Mouse (Mus musculus) left cerebral cortex, postnatal 25 days (tissue): Measurements from ENCODE around the gene Mief1. TPM values are rescaled to one million over a fixed set of nuclear protein-coding genes. Genes with fewer than 3 reads are reported as not detected.

ENCODE experiments used
- DNase-seq, 2 experiments: peaks; one replicate each; pipeline ENCODE4 v3.0.0; 2022; ENCODE audit warnings: low spot score in 2 of 2, mixed read lengths in 1 of 2
- intact Hi-C: fragments of 180-260 bp; cut with DNase I; formaldehyde crosslinking; loops from one replicate; pipeline ENCODE4 v1.15.1; 2025
- total RNA-seq, 2 experiments: library from RNA; stranded (reverse); gene quantifications; 2 replicates each; pipeline ENCODE4 v1.2.3; 2021

Mief1 gene
- total RNA-seq, 2 experiments from 2014 or later, result 32.4 to 35.5 TPM

DNA sequence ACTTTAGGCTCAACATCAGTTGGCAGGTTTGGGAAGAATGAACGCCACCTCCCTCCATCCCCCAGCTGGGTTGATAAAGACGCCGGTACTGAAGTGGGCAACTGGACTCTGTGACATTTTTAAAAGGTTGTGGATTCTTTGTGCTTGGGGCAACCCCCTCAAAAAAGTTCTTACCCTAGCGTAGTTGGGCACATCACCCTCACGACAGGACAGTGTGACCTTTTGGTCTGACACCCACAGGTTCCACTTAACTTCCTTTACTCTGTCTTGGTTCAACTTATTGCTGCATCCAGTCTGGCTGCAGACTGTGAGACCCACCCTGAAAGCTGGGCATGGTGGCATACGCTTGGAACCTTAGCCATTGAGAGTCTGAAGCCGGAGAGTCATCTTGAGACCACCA lies 10.1 kb upstream of the Mief1 start:
- no peak for DNase-seq
- intact Hi-C loops, result loop anchor here (10.0 kb wide), 1 partner anchor 289 kb away; no protein-coding TSS in a partner anchor

- DNase-seq, result peak; percentile 31 to 35
- intact Hi-C loops, result loop anchor here (5.0 to 10.0 kb wide), 2 partner anchors 37 to 290 kb away; partner anchors contain the start of gene Rps19bp1
These were observed 8.6 kb upstream of the Mief1 start for GRCm38 (mm10) chr15:80225208-80225607.

- peak in 1 of 2 experiments; percentile 27 for DNase-seq
- intact Hi-C loops, result loop anchor here (5.0 to 10.0 kb wide), 2 partner anchors 37 to 291 kb away; partner anchors contain the start of gene Rps19bp1
These were observed 8.0 kb upstream of the Mief1 start for GRCm38 (mm10) chr15:80225796-80226195.

- DNase-seq, result no peak
- intact Hi-C loops, result loop anchor here (5.0 to 10.0 kb wide), 2 partner anchors 34 to 293 kb away; partner anchors contain the start of gene Rps19bp1
These were observed 5.6 kb upstream of the Mief1 start for GRCm38 (mm10) chr15:80228071-80228800.

DNA sequence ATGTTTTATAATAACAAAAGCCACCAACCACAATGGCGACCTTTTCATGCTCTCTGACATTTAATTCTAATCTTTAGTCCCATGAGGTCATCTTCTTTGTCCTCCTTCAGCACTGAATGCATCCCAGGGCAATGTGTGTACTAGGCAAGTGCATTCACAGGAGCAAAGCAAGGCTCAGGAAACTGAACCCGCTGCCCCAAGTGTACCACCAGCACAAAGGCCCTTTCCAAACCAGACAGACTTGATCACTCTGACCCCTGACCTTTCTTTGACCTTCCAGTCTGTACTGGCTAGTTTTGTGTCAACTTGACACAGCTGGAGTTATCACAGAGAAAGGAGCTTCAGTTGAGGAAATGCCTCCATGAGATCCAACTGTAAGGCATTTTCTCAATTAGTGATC lies 1.5 kb upstream of the Mief1 start:
- DNase-seq, result no peak
- intact Hi-C loops, result loop anchor here (5.0 kb wide), 1 partner anchor 100 kb away; the partner anchor contains the start of gene Tab1

DNA sequence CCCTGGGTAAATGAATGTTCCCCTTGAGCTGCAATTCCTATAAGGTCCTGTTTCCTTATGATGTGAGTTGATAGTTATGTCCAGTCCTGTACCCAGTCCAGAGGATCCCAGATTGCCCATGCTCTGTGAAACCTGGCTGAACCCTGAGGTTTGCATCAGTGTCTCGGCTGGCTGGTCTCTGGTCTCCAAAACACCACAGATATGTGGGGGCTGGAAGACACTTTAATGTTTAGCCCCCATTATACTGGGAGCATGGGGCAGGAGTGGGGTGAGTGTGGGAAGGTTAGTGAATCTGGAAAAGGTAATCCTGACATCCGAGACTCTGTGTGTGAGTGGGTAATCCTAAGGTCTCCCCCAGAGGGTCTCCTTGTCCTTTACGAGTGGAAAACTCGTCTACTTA lies 765 bp upstream of the Mief1 start:
- DNase-seq, result no peak
- intact Hi-C loops, result loop anchor here (5.0 kb wide), 1 partner anchor 101 kb away; the partner anchor contains the start of gene Tab1

GRCm38 (mm10) chr15:80235535-80235934 lies 1.7 kb downstream of the Mief1 start, which contains the start of gene AC140267.1:
TSS of gene AC140267.1 (plus strand) at chr15:80235835.
- intact Hi-C loops, result loop anchor here (2.0 kb wide), 1 partner anchor 19 kb away; the partner anchor contains the start of gene Atf4
- no peak for DNase-seq

DNA sequence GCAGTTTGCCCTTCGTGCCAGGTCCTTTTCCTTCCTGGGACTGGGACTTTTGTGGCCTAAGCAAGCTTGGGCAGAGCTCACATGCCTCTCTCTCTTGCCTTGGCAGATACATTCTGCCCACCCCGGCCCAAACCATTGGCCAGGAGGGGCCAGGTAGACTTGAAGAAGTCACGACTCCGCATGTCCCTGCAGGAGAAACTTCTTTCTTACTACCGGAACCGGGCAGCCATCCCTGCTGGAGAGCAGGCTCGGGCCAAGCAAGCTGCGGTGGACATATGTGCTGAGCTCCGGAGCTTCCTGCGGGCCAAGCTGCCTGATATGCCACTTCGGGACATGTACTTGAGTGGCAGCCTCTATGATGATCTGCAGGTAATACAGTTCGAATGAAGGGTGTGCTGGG lies 14.3 kb downstream of the Mief1 start:
- intact Hi-C loops, result no loop called here
- no peak for DNase-seq

DNA sequence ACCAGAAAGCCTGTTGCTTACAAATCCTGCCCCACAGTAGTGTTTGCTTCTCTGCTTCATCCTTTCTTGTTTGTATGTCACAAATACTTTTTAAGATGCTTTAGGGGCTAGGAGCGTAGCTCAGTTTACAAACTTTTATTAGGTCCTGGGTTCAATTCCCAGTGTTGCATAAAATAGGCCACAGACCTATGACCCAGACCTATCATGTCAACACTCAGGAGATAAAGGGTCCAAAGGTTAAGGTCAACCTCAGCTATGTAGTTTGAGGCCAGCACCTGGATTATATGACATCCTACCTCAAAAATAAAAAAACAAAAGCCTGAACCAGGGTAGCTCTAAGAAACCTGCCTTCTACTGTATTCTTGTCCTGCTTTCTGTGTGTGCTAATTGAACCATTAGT lies 14.8 kb downstream of the Mief1 start:
- intact Hi-C loops, result no loop called here

DNA sequence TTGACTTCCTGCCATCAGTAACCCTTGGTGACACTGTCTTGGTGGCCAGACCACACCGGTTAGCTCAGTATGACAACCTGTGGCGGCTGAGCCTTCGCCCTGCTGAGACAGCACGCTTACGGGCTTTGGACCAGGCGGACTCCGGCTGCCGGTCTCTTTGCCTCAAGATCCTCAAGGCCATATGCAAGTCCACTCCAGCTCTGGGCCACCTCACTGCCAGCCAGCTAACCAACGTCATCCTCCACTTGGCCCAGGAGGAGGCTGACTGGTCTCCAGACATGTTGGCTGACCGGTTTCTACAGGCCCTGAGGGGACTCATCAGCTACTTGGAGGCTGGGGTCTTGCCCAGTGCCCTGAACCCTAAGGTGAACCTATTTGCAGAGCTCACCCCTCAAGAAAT lies 15.9 kb downstream of the Mief1 start:
- no peak for DNase-seq

More for the DNA sequence above, 14.8 kb downstream of the Mief1 start:
- no peak for DNase-seq

DNA sequence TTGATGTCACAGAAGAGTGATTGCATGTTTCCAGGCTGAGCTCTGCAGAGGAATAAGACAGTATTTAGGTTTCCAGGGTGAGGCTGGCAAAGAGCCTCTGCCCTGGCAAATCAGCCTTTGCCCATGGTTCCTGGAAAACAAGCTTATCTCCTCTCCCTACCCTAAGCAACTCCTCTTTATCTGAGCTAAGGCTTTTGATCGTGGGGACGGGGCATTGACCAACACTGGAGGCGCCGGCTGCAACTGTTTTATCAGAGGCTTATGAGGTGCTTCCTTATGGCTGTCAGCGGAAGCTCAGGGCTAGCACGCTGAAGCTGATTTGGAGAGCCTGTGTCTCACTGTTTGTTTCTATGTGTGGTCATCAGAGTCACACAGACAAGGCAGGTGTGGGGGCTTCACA lies 16.8 kb downstream of the Mief1 start:
- no peak for DNase-seq
- intact Hi-C loops, result no loop called here

More for the DNA sequence above, 15.9 kb downstream of the Mief1 start:
- intact Hi-C loops, result no loop called here

DNA sequence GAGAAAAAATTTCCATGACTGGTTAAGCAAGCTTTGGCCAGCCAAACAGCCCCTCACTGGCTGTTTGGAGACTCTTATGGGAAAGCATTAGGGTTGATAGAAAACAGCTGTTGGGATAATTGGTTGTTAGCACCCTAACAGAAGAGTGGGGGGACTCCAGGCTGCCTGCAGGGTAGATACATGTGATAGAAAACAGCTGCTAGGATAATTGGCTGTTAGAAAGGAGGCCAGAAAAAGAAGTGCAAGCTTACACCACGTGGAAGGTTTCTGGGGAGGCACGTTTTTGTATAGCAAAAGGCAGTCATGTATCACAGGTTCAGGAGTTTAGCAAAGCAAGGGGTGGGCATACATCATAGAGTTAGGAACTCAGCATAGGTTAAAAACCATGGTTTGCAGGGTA lies 19.7 kb downstream of the Mief1 start:
- intact Hi-C loops, result no loop called here
- no peak for DNase-seq

DNA sequence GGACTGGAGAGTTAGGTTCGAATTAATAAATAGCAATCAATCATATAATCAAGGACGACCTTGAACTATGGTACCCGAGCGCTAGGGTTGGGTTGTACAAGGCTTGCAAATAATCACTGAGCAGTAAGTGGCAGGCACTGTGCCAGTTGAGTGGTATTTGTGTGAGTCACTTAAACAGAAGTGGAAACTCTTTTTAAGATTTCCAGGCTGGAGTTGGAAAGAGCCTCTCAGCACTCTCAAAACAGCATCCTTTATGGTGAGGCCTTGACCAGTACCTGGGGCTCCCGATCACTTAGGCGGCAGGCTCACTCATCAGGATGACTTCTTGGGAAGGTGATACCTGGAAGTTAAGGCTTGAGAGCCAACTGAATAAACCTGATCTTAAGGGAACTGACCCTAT lies 20.4 kb downstream of the Mief1 start:
- intact Hi-C loops, result loop anchor here (2.0 kb wide), 1 partner anchor 19 kb away; the partner anchor contains the start of genes AC140267.1 and Mief1
- DNase-seq, result peak in 1 of 2 experiments; percentile 56

GRCm38 (mm10) chr15:80254847-80255645 lies 21.2 kb downstream of the Mief1 start, which contains the start of gene Atf4:
TSS of gene Atf4 (plus strand) at chr15:80255184.
- intact Hi-C loops, result loop anchor here (2.0 kb wide), 1 partner anchor 20 kb away; the partner anchor contains the start of genes AC140267.1 and Mief1
- peak; percentile 98 to 100 for DNase-seq

- intact Hi-C loops, result loop anchor here (2.0 kb wide), 1 partner anchor 21 kb away; the partner anchor contains the start of genes AC140267.1 and Mief1
- peak; percentile 61 to 64 for DNase-seq
These were observed 21.9 kb downstream of the Mief1 start for GRCm38 (mm10) chr15:80255646-80256121.

- no peak for DNase-seq
- intact Hi-C loops, result no loop called here
These were observed 22.4 kb downstream of the Mief1 start for GRCm38 (mm10) chr15:80256242-80256641.

DNA sequence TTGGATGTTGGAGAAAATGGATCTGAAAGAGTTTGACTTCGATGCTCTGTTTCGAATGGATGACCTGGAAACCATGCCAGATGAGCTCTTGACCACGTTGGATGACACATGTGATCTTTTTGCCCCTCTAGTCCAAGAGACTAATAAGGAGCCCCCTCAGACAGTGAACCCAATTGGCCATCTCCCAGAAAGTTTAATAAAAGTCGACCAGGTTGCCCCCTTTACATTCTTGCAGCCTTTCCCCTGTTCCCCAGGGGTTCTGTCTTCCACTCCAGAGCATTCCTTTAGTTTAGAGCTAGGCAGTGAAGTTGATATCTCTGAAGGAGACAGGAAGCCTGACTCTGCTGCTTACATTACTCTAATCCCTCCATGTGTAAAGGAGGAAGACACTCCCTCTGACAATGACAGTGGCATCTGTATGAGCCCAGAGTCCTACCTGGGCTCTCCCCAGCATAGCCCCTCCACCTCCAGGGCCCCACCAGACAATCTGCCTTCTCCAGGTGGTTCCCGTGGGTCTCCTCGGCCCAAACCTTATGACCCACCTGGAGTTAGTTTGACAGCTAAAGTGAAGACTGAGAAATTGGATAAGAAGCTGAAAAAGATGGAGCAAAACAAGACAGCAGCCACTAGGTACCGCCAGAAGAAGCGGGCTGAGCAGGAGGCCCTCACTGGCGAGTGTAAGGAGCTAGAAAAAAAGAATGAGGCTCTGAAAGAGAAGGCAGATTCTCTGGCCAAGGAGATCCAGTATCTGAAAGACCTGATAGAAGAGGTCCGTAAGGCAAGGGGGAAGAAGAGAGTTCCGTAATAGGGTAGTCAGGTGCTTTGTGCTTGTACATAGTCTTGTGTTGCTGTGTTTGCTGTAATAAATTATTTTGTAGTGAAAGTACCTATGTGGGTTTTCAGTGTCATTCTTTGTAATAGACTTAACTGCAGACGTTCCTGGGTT lies 23.1 kb downstream of the Mief1 start:
- intact Hi-C loops, result no loop called here
- DNase-seq, result no peak

DNA sequence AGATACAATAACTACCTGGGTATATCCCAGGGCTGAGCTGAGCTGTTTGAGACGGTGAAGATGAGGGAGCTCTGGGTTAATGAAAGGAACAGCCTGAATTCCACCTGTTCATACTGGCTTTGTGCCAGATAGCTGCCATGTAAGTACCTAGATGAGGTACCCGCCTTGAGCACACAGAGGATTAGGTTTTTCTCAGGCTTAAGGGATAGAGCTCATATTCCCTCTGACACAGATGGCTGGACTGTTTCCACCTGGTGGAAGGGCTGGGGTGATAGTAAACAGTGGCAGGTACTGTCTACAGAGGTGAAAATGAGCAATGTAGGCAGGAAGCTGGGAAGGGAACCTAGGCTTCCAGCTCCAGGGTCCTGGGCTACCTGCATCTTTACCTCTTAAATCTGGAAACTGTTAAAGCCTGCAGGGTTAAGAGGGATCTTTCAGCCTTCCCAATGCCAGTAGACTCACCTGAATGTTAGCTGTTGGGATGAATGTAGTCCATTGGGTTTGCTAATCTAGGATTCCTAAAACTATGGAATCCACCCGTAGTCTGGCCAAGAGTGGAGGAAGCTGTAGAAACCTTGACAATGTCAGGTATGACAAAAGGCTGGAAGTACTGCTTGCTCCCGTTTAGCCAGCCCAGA lies 23.9 kb downstream of the Mief1 start:
- no peak for DNase-seq
- intact Hi-C loops, result no loop called here
